Mouse (Mus musculus) testis, adult 2 months (tissue): ENCODE data around the gene Upk1b.

Source experiments
- CTCF ChIP-seq: fragments of 200-500 bp; IDR thresholded peaks from 2 replicates; pipeline ENCODE4 v1.5.1; 2012; ENCODE audit warnings: low read depth, mild to moderate bottlenecking, inconsistent platforms, low read length, moderate library complexity; ENCODE audit not compliant: control insufficient read depth, insufficient read depth, insufficient replicate concordance
- POLR2A ChIP-seq: fragments of 200-500 bp; IDR thresholded peaks from 2 replicates; pipeline ENCODE4 v1.6.1; 2012; ENCODE audit warnings: low read depth, mild to moderate bottlenecking, inconsistent platforms, low read length, moderate library complexity; ENCODE audit not compliant: control insufficient read depth

GRCm38 (mm10) chr16:38810196-38810595 is 10.1 kb upstream of the Upk1b start:
- no peak for TF ChIP-seq POLR2A
- no peak for TF ChIP-seq CTCF
